Mouse (Mus musculus) spleen, postnatal 4 days (tissue): Measurements from ENCODE around the gene Srpx2.

Experiments
- DNase-seq, 2 experiments: peaks; one replicate each; pipeline ENCODE4 v3.0.0; 2022; ENCODE audit warnings: low spot score in 2 of 2

The Srpx2 gene

GRCm38 (mm10) chrX:133908261-133908660, at the start of gene Srpx2:
TSS of gene Srpx2 (plus strand) at chrX:133908426.
- no peak for DNase-seq

GRCm38 (mm10) chrX:133869743-133870142, 38.5 kb upstream of the Srpx2 start:
- no peak for DNase-seq

- no peak for DNase-seq
These were observed 20.9 kb upstream of the Srpx2 start for GRCm38 (mm10) chrX:133887308-133887707.

- DNase-seq: no peak
These were observed 20.1 kb upstream of the Srpx2 start for GRCm38 (mm10) chrX:133888111-133888510.

GRCm38 (mm10) chrX:133898014-133898542, 10.1 kb upstream of the Srpx2 start, which contains the start of gene Tspan6:
TSS of gene Tspan6 (minus strand) at chrX:133898429.
- DNase-seq: peak; percentile 46 to 73

- no peak for DNase-seq
These were observed 3.3 kb downstream of the Srpx2 start for GRCm38 (mm10) chrX:133911397-133912103.

GRCm38 (mm10) chrX:133913006-133913405, 4.8 kb downstream of the Srpx2 start:
- no peak for DNase-seq

- DNase-seq: no peak
These were observed 6.0 kb downstream of the Srpx2 start for GRCm38 (mm10) chrX:133914219-133914618.

GRCm38 (mm10) chrX:133921187-133921586, 13.0 kb downstream of the Srpx2 start:
- DNase-seq: no peak

GRCm38 (mm10) chrX:133926760-133927159, 18.5 kb downstream of the Srpx2 start:
- DNase-seq: no peak

GRCm38 (mm10) chrX:133931302-133932013, 23.2 kb downstream of the Srpx2 start:
- peak in 1 of 2 experiments; percentile 12 for DNase-seq

GRCm38 (mm10) chrX:133936605-133937225, 28.5 kb downstream of the Srpx2 start:
- DNase-seq: no peak

- no peak for DNase-seq
These were observed 31.3 kb downstream of the Srpx2 start for GRCm38 (mm10) chrX:133939561-133939960.

GRCm38 (mm10) chrX:133947427-133947826, 39.2 kb downstream of the Srpx2 start:
- peak in 1 of 2 experiments; percentile 13 for DNase-seq

GRCm38 (mm10) chrX:133954661-133955060, 46.4 kb downstream of the Srpx2 start:
- peak in 1 of 2 experiments; percentile 9 for DNase-seq

- DNase-seq: no peak
These were observed 52.4 kb downstream of the Srpx2 start for GRCm38 (mm10) chrX:133960617-133961016.

- no peak for DNase-seq
These were observed 56.4 kb downstream of the Srpx2 start for GRCm38 (mm10) chrX:133964615-133965014.

GRCm38 (mm10) chrX:133981231-133982002, 73.2 kb downstream of the Srpx2 start, which contains the start of gene Sytl4:
TSS of gene Sytl4 (minus strand) at chrX:133981812.
- no peak for DNase-seq
